11 mouse cellular contexts compared by ENCODE assay signal in the genomic region with DNA sequence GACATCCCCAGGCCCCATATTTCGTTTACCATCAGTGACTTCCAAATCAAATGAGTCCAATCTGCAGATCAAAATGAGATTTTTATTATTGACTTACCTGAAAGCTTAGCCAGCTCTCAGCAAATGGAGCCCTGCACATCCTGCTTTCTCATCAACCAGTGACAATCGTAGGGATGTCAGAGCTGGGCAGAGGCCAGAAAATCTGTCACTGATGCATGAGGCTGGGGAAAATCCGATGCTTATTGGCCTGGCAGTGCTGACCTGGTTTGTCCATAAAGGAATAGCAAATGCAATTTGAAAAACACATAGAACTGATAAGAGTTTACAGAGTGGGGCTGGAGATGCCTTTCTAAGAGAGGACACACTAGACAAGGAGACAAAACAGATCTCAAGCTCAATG.
"Had no signal": no experiment of that assay in that cellular context is flagged by ENCODE, and none has a peak within 500 bp of the region (broad histone marks: within the 10 kb centered on the region; RNA-seq: fewer than 3 reads in every experiment).

No protein-coding gene starts in this region.

- DNase-seq: kidney, adult 2 months; kidney, postnatal 25 days; layer of hippocampus, adult 9-11 months; liver, postnatal 0 days; lung, embryonic 14.5 days; right cerebral cortex, adult 18-20 months; right cerebral cortex, postnatal 14 days; right cerebral cortex, postnatal 4 days; thymus, adult 2 months; thymus, postnatal 14 days; thymus, postnatal 4 days had no signal
